15 mouse cellular contexts compared by ENCODE assay signal in the genomic region with DNA sequence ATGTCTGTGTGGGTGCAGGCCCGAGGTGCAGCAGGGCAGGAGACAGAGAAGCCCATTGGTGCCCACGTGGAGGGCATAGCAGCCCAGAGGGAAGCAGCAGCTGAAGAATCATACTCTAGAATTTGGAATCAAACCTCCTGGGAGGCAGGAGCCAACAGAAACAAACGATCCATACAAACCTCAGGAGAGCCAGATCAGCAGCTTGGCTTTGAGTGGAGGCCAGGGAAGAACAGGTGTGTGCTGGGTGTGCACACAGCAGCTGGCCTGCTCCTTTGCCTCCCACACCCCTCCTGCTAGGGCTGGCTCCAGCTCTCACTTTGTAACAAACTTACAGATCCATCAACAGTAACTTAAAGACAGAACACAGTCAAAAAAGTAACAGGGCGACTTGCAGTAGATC.
DNase-seq lines count a peak whose midpoint lies in the region; ATAC-seq and TF ChIP-seq lines count a peak whose summit lies in the region.
"Had no signal": no experiment of that assay in that cellular context is flagged by ENCODE, and none has a peak within 500 bp of the region (broad histone marks: within the 10 kb centered on the region; RNA-seq: fewer than 3 reads in every experiment).

No protein-coding gene starts in this region.

- no peaks in the 10 kb centered on the region; the same call in 1 of the 2 replicates for H3K4me1 ChIP-seq in limb, embryonic 13.5 days
- peaks cover 7% of the 10 kb centered on the region; the same call in 1 of the 2 replicates for H3K4me1 ChIP-seq in limb, embryonic 10.5 days
- H3K4me1 ChIP-seq in stomach, embryonic 14.5 days (ENCODE audit: control insufficient read depth, insufficient read depth, low read length), result no peaks in the 10 kb centered on the region
- no peaks in the 10 kb centered on the region for H3K4me1 ChIP-seq in kidney, embryonic 14.5 days (ENCODE audit: control insufficient read depth, insufficient read depth, low read length)
- H3K4me1 ChIP-seq in hindbrain, postnatal 0 days (ENCODE audit: insufficient read depth, low read length), result peaks cover 5% of the 10 kb centered on the region; the same call in 1 of the 2 replicates
- H3K4me1 ChIP-seq: kidney, embryonic 15.5 days had no signal

- H3K27me3 ChIP-seq in limb, embryonic 13.5 days, result no peaks in the 10 kb centered on the region
- H3K27me3 ChIP-seq in limb, embryonic 10.5 days (ENCODE audit: low read depth, poor library complexity, severe bottlenecking), result no peaks in the 10 kb centered on the region
- no peaks in the 10 kb centered on the region for H3K27me3 ChIP-seq in stomach, embryonic 14.5 days (ENCODE audit: control insufficient read depth, insufficient read depth, low read length)
- H3K27me3 ChIP-seq in kidney, embryonic 14.5 days (ENCODE audit: control insufficient read depth, insufficient read depth, low read length), result no peaks in the 10 kb centered on the region
- no peaks in the 10 kb centered on the region for H3K27me3 ChIP-seq in hindbrain, postnatal 0 days (ENCODE audit: insufficient read depth, low read length)
- H3K27me3 ChIP-seq: heart, embryonic 13.5 days; hindbrain, embryonic 12.5 days; kidney, embryonic 15.5 days had no signal

- WGBS in limb, embryonic 13.5 days, result 68% methylated on average over 4 of the region's 4 CpGs
- WGBS in limb, embryonic 10.5 days, result 85% methylated on average over 4 of the region's 4 CpGs
- WGBS in stomach, embryonic 14.5 days, result 63% methylated on average over 4 of the region's 4 CpGs
- 70% methylated on average over 4 of the region's 4 CpGs for WGBS in kidney, embryonic 14.5 days
- whole genome bisulfite sequencing in hindbrain, postnatal 0 days, result 54% methylated on average over 4 of the region's 4 CpGs

- no peak overlapping the region for H3K4me2 ChIP-seq in limb, embryonic 13.5 days (replicated peaks)
- no peak overlapping the region for H3K4me2 ChIP-seq in stomach, embryonic 14.5 days (replicated peaks; ENCODE audit: low read depth, low read length)
- no peak overlapping the region for H3K4me2 ChIP-seq in kidney, embryonic 14.5 days (replicated peaks; ENCODE audit: low read depth, low read length)
- no peak overlapping the region for H3K4me2 ChIP-seq in hindbrain, postnatal 0 days (ENCODE audit: low read depth, low read length)
- H3K4me2 ChIP-seq: heart, embryonic 13.5 days; hindbrain, embryonic 12.5 days; kidney, embryonic 15.5 days had no signal

- H3K9me3 ChIP-seq in limb, embryonic 13.5 days, result no peaks in the 10 kb centered on the region
- H3K9me3 ChIP-seq in limb, embryonic 10.5 days (replicated peaks), result no peaks in the 10 kb centered on the region
- no peaks in the 10 kb centered on the region for H3K9me3 ChIP-seq in stomach, embryonic 14.5 days (ENCODE audit: control insufficient read depth, low read depth, low read length)
- H3K9me3 ChIP-seq in kidney, embryonic 14.5 days (ENCODE audit: control insufficient read depth, low read length), result no peaks in the 10 kb centered on the region
- H3K9me3 ChIP-seq in hindbrain, postnatal 0 days (ENCODE audit: low read length), result no peaks in the 10 kb centered on the region
- H3K9me3 ChIP-seq: heart, embryonic 13.5 days; hindbrain, embryonic 12.5 days; kidney, embryonic 15.5 days had no signal

- TF ChIP-seq CTCF in left cerebral cortex, adult 2 months (IDR thresholded peaks at IDR 0.05), result no peak
- TF ChIP-seq CTCF in hindbrain, postnatal 0 days (IDR thresholded peaks at IDR 0.05; ENCODE audit: low read depth), result no peak

- no peak overlapping the region for H3K9ac ChIP-seq in limb, embryonic 13.5 days
- H3K9ac ChIP-seq in stomach, embryonic 14.5 days (replicated peaks; ENCODE audit: low read depth, low read length), result no peak overlapping the region
- no peak overlapping the region for H3K9ac ChIP-seq in kidney, embryonic 14.5 days (ENCODE audit: low read depth, low read length)
- H3K9ac ChIP-seq in hindbrain, postnatal 0 days (replicated peaks; ENCODE audit: low read length), result no peak overlapping the region
- H3K9ac ChIP-seq: heart, embryonic 13.5 days; hindbrain, embryonic 12.5 days; kidney, embryonic 15.5 days had no signal

- intact Hi-C loops in left cerebral cortex, adult 2 months (cut with DNase I), result loop anchor here (5.0 kb wide), 2 partner anchors 41 to 96 kb away; no protein-coding TSS in a partner anchor

- H3K4me3 ChIP-seq in limb, embryonic 13.5 days, result no peak overlapping the region
- H3K4me3 ChIP-seq in limb, embryonic 10.5 days, result no peak overlapping the region
- no peak overlapping the region for H3K4me3 ChIP-seq in left cerebral cortex, adult 2 months
- no peak overlapping the region for H3K4me3 ChIP-seq in stomach, embryonic 14.5 days (ENCODE audit: low read depth, low read length)
- no peak overlapping the region for H3K4me3 ChIP-seq in kidney, embryonic 14.5 days (ENCODE audit: low read length)
- no peak overlapping the region for H3K4me3 ChIP-seq in hindbrain, postnatal 0 days (ENCODE audit: low read length)
- H3K4me3 ChIP-seq: heart, embryonic 13.5 days; hindbrain, embryonic 12.5 days; kidney, embryonic 15.5 days had no signal

- no peak for DNase-seq in frontal cortex, postnatal 14 days (ENCODE audit: low spot score in 2 of 2)
- DNase-seq in limb, embryonic 10.5 days (ENCODE audit: low spot score), result no peak
- peak in 1 of 2 experiments; percentile 62 for DNase-seq in left cerebral cortex, adult 2 months (ENCODE audit: extremely low spot score in 1 of 2, low spot score in 2 of 2)
- DNase-seq in hindbrain, postnatal 0 days (ENCODE audit: low spot score), result no peak
- DNase-seq: adrenal gland, postnatal 25 days; lung, adult 2 months; spleen, adult 18-20 months; thymus, adult 2 months had no signal

- no peak overlapping the region for H3K27ac ChIP-seq in limb, embryonic 13.5 days
- H3K27ac ChIP-seq in limb, embryonic 10.5 days, result no peak overlapping the region; the same call in 1 of the 2 replicates
- 0 out of 2 replicates have a peak overlapping the region, but pooled peaks have one; percentile 40 for H3K27ac ChIP-seq in left cerebral cortex, adult 2 months
- no peak overlapping the region for H3K27ac ChIP-seq in stomach, embryonic 14.5 days (ENCODE audit: low read length)
- H3K27ac ChIP-seq in kidney, embryonic 14.5 days (ENCODE audit: low read depth, low read length), result no peak overlapping the region
- H3K27ac ChIP-seq in hindbrain, postnatal 0 days, result no peak overlapping the region
- H3K27ac ChIP-seq: heart, embryonic 13.5 days; hindbrain, embryonic 12.5 days; kidney, embryonic 15.5 days had no signal

- H3K36me3 ChIP-seq in limb, embryonic 13.5 days, result peaks cover 7% of the 10 kb centered on the region
- H3K36me3 ChIP-seq in limb, embryonic 10.5 days, result 0 out of 2 replicates have a peak, but pooled peaks cover 2% of the 10 kb centered on the region
- no peaks in the 10 kb centered on the region for H3K36me3 ChIP-seq in stomach, embryonic 14.5 days (ENCODE audit: control insufficient read depth, insufficient read depth, low read length)
- no peaks in the 10 kb centered on the region for H3K36me3 ChIP-seq in kidney, embryonic 14.5 days (ENCODE audit: control insufficient read depth, insufficient read depth, low read length)
- H3K36me3 ChIP-seq in hindbrain, postnatal 0 days (ENCODE audit: insufficient read depth, low read length), result no peaks in the 10 kb centered on the region

- ATAC-seq in frontal cortex, adult (ENCODE audit: low TSS enrichment), result peak; percentile 41
- ATAC-seq in limb, embryonic 13.5 days (ENCODE audit: low FRiP score, low read depth), result 0 out of 2 replicates have a peak, but pooled peaks have one; percentile 51
- 0 out of 2 replicates have a peak, but pooled peaks have one; percentile 35 for ATAC-seq in stomach, embryonic 14.5 days (ENCODE audit: insufficient number of reproducible peaks, insufficient read depth, low FRiP score, low read depth)
- ATAC-seq in kidney, embryonic 14.5 days (ENCODE audit: low FRiP score, low TSS enrichment), result no peak
- no peak for ATAC-seq in hindbrain, postnatal 0 days

Comparison
In these comparisons a context has a peak if more than half of its experiments do, and no peak if none do; other contexts are left out.
1. ATAC-seq: peak in frontal cortex, adult (single experiment), limb, embryonic 13.5 days (single experiment) and stomach, embryonic 14.5 days (single experiment); none in kidney, embryonic 14.5 days (single experiment) and hindbrain, postnatal 0 days (single experiment).